Mouse (Mus musculus): ENCODE data around the gene Fam204a.

Gene Fam204a

DNA sequence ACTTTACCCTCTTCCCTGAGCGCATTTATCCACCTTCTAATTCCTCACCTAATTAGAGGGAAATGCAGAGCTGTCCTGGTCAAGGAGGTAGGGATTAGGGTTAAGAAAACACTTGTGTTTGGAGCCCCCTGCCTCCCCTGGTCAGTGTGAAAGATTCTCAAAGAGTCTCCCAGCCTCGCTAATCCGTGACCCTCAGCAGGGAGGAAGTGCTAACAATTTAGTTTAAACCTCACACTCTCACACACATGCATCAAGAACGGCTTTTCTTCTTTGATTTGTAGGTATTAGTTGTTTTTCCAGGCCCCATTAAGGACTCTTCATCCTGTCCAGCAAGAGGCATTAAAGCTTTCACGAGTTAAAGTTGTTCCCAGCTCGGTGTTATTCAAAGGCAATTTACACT lies 66.7 kb downstream of the Fam204a start:
- DNase-seq = no peak

DNA sequence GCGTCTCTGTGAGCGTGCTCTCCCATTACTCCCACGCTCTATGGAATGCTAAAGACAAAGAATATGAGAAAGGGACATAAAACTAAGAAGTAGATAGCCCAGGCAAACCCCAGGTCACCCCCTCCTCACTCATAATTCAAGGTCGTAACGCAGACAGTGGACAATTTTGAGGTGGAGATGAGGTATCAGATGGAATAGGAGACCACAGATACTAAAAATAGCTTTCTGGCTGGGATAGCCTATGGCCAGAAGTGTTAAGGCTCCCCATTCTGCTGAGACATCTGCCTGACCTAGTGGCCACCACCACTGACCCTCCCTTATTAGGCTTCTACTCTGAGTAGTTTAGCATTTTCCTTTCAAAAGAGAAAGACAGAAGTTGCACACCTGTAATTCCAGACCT lies 71.2 kb downstream of the Fam204a start:
- DNase-seq = no peak

DNA sequence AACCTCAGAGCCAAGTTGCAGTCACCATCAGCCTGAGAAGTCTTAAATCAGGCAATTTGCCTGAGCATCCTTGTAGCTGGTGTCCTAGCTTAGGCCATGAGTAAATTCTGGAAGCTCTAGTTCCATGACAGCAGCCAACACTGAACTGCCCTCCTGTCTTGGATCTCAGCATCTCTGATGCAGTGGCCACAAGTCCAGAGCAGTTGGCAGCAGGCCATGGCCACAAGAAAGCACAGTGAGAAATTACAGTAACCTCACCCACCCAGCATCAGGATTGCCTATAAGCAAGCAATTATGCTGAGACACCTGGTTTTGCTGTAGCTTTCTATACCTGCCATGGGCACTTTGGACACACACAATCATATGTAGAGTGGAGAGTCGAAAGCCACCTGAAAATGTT lies 73.4 kb downstream of the Fam204a start:
- DNase-seq = no peak

DNA sequence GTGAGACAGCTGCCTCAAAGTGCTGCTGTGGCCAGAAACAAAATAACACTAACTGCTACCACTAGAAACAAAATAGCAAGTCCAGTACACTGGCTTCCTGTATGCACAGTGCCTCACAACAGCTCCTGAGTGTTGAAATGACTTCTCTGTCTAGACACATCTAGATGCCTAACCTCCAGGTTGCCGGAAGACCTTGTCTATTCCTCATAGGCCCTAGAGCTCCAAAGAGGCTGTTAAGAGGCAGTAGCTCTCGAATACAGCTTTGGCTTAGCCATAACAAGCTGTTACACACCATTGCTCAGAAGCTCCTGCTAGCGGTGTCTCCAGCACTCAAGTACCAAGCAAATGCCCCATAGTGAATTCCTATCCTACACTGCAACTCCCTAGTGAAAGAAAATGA lies 76.4 kb downstream of the Fam204a start:
- no peak for DNase-seq

DNA sequence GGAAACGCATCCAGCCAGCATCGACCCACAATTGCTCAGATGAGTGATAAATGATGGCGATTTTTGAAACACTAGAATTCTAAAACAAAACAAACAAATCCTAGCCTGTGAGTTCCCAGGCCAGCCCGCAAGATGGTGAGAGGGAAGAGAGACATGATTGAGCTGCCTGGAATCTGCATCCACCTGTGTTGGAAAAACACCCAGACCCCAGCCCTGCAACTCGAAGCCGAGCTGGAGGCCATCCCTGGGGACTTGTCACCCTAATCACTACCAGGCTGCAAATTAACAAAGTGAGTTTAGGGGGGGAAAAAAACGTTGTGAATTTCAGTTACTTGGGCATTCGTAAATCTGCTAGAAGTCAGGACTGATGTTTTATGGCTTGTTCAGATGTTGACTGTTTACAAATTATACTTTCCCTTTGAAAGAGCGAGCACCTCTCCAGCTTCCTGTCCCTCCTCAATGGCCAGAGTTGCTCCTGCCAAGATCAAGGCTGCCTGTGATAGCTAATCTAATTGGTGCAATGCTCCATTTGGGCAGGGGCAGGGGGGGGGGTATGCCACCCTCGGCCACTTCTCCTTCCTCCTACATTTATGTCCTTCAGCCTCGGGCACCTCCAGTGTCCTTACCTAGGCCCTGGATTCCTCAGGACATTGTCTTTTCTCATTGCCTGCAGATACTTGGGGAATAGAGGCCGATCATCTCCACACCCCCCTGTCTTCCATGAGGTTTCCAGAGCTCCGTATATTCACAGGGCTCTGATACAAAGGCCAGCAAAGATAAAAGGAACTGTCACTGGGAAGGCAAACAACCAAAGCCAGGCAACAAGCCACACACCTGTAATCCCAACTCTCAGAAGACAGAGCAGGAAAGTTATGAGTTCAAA lies 77.2 kb downstream of the Fam204a start:
- DNase-seq = no peak

All from lung, adult 18-20 months (tissue).